Mouse (Mus musculus): ENCODE measurements around the gene Hivep3. TPM values are rescaled to one million over a fixed set of nuclear protein-coding genes. Genes with fewer than 3 reads are reported as not detected.

The Hivep3 gene
- total and polyA plus RNA-seq, 3 experiments = not detected

DNA sequence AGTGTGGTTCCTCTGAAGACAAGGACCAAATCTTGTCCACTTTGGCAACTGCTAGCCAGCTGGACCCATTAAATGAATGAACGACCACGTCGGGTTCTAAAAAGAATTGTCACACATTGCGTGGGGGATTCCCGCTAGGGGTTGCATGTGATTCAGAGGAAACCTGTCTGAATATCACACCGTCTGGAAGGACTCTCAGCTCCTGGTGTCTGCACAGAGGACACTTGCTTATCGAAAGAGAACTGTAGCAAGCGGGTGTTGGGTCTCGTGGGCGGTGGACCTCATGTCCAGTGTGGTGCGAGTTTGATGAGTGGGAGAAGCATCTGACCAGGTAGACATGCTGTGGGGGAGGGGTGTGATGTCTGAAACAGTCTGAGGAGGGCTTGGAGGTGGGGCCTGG lies 329.2 kb downstream of the Hivep3 start:
- no peaks in the 10 kb centered on the region for H3K9me3 ChIP-seq (replicated peaks; ENCODE audit: insufficient read depth, low read length)
- H3K9ac ChIP-seq (ENCODE audit: control insufficient read depth, low read depth, low read length, poor library complexity, severe bottlenecking) = no peak overlapping the region
- no peak overlapping the region for H3K27ac ChIP-seq (ENCODE audit: control insufficient read depth, low read depth, low read length)
- no peaks in the 10 kb centered on the region for H3K79me2 ChIP-seq (ENCODE audit: control insufficient read depth, insufficient read depth, low read length, poor library complexity)
- TF ChIP-seq USF1 (IDR thresholded peaks at IDR 0.05; ENCODE audit: low read depth, low read length) (no peak), RCOR1 (IDR thresholded peaks at IDR 0.05; ENCODE audit: low read depth, low read length) (no peak), ZC3H11A (IDR thresholded peaks at IDR 0.05; ENCODE audit: low read depth, low read length) (no peak), CHD1 (IDR thresholded peaks at IDR 0.05; ENCODE audit: low read depth, low read length) (no peak), MXI1 (IDR thresholded peaks at IDR 0.05; ENCODE audit: low read depth, low read length) (no peak)
- no peaks in the 10 kb centered on the region for H3K36me3 ChIP-seq (ENCODE audit: control insufficient read depth in 1 of 2, insufficient read depth in 2 of 2, low read length in 2 of 2)
- H3K4me3 ChIP-seq (ENCODE audit: control insufficient read depth in 1 of 2, insufficient read depth in 1 of 2, low read depth in 2 of 2, low read length in 2 of 2) = no peak overlapping the region
- H3K27me3 ChIP-seq (ENCODE audit: control insufficient read depth in 1 of 2, insufficient read depth in 2 of 2, low read length in 2 of 2) = no peaks in the 10 kb centered on the region
- H3K4me1 ChIP-seq (ENCODE audit: control insufficient read depth in 1 of 2, insufficient read depth in 2 of 2, low read length in 2 of 2) = no peaks in the 10 kb centered on the region
- no peak for DNase-seq (ENCODE audit: low read depth, low spot score)

DNA sequence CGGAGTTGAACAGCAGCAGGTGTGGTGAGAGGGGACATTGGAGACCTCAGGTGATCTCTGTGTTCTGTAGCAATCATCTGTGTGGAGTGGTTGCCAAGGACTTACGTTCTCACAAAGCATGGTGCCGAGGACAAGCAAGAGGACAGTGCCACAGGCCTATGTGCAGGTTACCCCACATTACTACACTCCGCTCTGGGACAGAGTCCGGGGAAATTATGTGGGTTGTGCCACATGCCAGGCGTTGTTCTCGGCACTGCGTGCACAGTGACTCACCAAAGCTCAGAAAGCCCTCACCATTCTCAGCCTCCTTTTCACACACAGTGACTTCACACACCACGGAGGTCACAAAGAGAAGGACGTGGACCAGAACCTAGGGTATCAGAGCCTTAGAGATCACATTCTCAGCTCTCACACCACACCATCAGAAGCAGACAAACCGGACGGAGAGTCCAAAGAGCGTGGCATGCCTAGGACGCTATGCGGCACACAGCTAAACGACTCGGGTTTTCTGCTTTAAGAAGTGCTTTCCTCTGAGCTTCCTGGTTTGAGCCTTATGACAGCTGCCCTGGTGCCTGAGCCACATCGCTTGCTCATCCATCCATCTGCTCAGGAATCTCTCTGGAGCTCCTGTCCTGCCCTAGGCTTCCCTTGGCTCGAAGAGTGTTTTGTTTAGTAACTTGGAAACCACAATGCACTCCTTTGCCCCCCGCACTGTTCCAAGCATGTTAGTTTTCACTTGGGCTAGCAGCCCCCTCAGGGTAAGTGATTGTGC lies 330.0 kb downstream of the Hivep3 start:
- no peaks in the 10 kb centered on the region for H3K27me3 ChIP-seq (ENCODE audit: control insufficient read depth in 1 of 2, insufficient read depth in 2 of 2, low read length in 2 of 2)
- no peaks in the 10 kb centered on the region for H3K9me3 ChIP-seq (replicated peaks; ENCODE audit: insufficient read depth, low read length)
- H3K36me3 ChIP-seq (ENCODE audit: control insufficient read depth in 1 of 2, insufficient read depth in 2 of 2, low read length in 2 of 2) = no peaks in the 10 kb centered on the region

DNA sequence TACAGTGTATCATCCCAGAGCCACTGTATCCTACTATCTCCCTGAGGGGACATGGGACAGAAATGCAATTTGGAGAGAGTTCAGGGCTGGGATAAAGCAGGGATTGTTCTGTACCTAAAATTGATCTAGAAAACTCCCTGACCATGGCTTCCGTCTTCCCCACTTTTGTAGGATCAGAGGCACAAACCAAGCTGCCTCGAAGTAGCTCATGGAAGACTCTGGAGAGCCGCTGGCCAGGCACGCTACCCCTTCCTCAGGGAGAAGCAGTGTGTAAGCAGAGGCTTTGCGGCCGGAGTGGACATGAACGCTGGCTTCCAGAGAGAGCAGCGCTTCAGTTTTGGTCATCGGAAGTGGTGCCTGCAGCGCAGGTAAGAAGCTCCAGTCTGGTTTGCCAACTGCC lies 331.1 kb downstream of the Hivep3 start, which contains the start of gene AL607142.1:
Gene AL607142.1 (plus strand): TSS at position 301 of the 400 bp plus-strand sequence.
- Histone ChIP-seq H3K27me3 (ENCODE audit: control insufficient read depth in 1 of 2, insufficient read depth in 2 of 2, low read length in 2 of 2) (no peaks in the 10 kb centered on the region), H3K79me2 (ENCODE audit: control insufficient read depth, insufficient read depth, low read length, poor library complexity) (no peaks in the 10 kb centered on the region), H3K36me3 (ENCODE audit: control insufficient read depth in 1 of 2, insufficient read depth in 2 of 2, low read length in 2 of 2) (no peaks in the 10 kb centered on the region), H3K4me3 (ENCODE audit: control insufficient read depth in 1 of 2, insufficient read depth in 1 of 2, low read depth in 2 of 2, low read length in 2 of 2) (no peak within 1 kb of the TSS), H3K4me1 (ENCODE audit: control insufficient read depth in 1 of 2, insufficient read depth in 2 of 2, low read length in 2 of 2) (no peaks in the 10 kb centered on the region), H3K27ac (ENCODE audit: control insufficient read depth, low read depth, low read length) (no peak within 1 kb of the TSS), H3K9me3 (replicated peaks; ENCODE audit: insufficient read depth, low read length) (no peaks in the 10 kb centered on the region), H3K9ac (ENCODE audit: control insufficient read depth, low read depth, low read length, poor library complexity, severe bottlenecking) (no peak within 1 kb of the TSS)
- no peak for DNase-seq (ENCODE audit: low read depth, low spot score)
- TF ChIP-seq NELFE (IDR thresholded peaks at IDR 0.05; ENCODE audit: low read depth, low read length) = no peak
- no peak for TF ChIP-seq MYB (IDR thresholded peaks at IDR 0.05; ENCODE audit: low read depth, low read length)
- no peak for TF ChIP-seq RCOR1 (IDR thresholded peaks at IDR 0.05; ENCODE audit: low read depth, low read length)
- no peak for TF ChIP-seq RAD21 (IDR thresholded peaks at IDR 0.05; ENCODE audit: low read depth, low read length)
- TF ChIP-seq TAL1 (IDR thresholded peaks at IDR 0.05; ENCODE audit: low read length) = no peak
- TF ChIP-seq HCFC1 (IDR thresholded peaks at IDR 0.05; ENCODE audit: low read depth, low read length) = no peak
- no peak for TF ChIP-seq ZMIZ1 (IDR thresholded peaks at IDR 0.05; ENCODE audit: low read depth, low read length)

More for the DNA sequence above, 330.0 kb downstream of the Hivep3 start:
- Histone ChIP-seq H3K4me1 (ENCODE audit: control insufficient read depth in 1 of 2, insufficient read depth in 2 of 2, low read length in 2 of 2) (no peaks in the 10 kb centered on the region), H3K79me2 (ENCODE audit: control insufficient read depth, insufficient read depth, low read length, poor library complexity) (no peaks in the 10 kb centered on the region), H3K9ac (ENCODE audit: control insufficient read depth, low read depth, low read length, poor library complexity, severe bottlenecking) (no peak overlapping the region), H3K4me3 (ENCODE audit: control insufficient read depth in 1 of 2, insufficient read depth in 1 of 2, low read depth in 2 of 2, low read length in 2 of 2) (no peak overlapping the region), H3K27ac (ENCODE audit: control insufficient read depth, low read depth, low read length) (no peak overlapping the region)
- DNase-seq (ENCODE audit: low read depth, low spot score) = no peak
- TF ChIP-seq E2F4 (IDR thresholded peaks at IDR 0.05; ENCODE audit: borderline replicate concordance, low read depth, low read length) (no peak), MAZ (IDR thresholded peaks at IDR 0.05; ENCODE audit: low read depth, low read length) (no peak), ETS1 (IDR thresholded peaks at IDR 0.05; ENCODE audit: low read depth, low read length) (no peak), ZMIZ1 (IDR thresholded peaks at IDR 0.05; ENCODE audit: low read depth, low read length) (no peak), POLR2AphosphoS5 (IDR thresholded peaks at IDR 0.05; ENCODE audit: borderline replicate concordance, low read depth, low read length) (no peak), SIN3A (IDR thresholded peaks at IDR 0.05; ENCODE audit: low read length) (no peak)

Data from MEL (cell line).